In genomic region chr11:34184266-34184665, GRCm38 (mm10) we compare ENCODE assay signal across 23 mouse cellular contexts. TPM values are rescaled to one million over a fixed set of nuclear protein-coding genes. Genes with fewer than 3 reads are reported as not detected.
DNase-seq lines count a peak whose midpoint lies in the region; TF ChIP-seq lines count a peak whose summit lies in the region.
"Had no signal": no experiment of that assay in that cellular context is flagged by ENCODE, and none has a peak within 500 bp of the region (broad histone marks: within the 10 kb centered on the region; RNA-seq: fewer than 3 reads in every experiment).

No protein-coding gene starts in this region.

- intact Hi-C loops in gastrocnemius, adult 2 months (cut with DNase I), result no loop called here

- H3K4me3 ChIP-seq in gastrocnemius, adult 2 months, result no peak overlapping the region
- H3K4me3 ChIP-seq: hindbrain, embryonic 15.5 days; limb, embryonic 13.5 days; stomach, embryonic 15.5 days had no signal

- H3K27ac ChIP-seq in gastrocnemius, adult 2 months, result peak overlapping the region; percentile 40; the same call in 1 of the 2 replicates
- H3K27ac ChIP-seq: hindbrain, embryonic 15.5 days; limb, embryonic 13.5 days; stomach, embryonic 15.5 days had no signal

- no peak for DNase-seq in gastrocnemius, adult 2 months
- no peak for DNase-seq in gastrocnemius, postnatal 4 days (ENCODE audit: low spot score in 2 of 2)
- DNase-seq in kidney, adult 8-10 months, result peak; percentile 7 to 45
- no peak for DNase-seq in kidney, adult 18-20 months
- DNase-seq in gonadal fat pad, adult 2 months (ENCODE audit: low read depth), result peak; percentile 64
- DNase-seq in kidney, postnatal 25 days, result peak; percentile 24 to 72
- DNase-seq in left cerebral cortex, adult 11 months (ENCODE audit: low spot score), result no peak
- DNase-seq in thymus, postnatal 25 days, result no peak
- DNase-seq: B cell, adult 2 months; cerebellum, postnatal 25 days; gastrocnemius, postnatal 36 days; layer of hippocampus, adult 9-11 months; thymus, adult 2 months had no signal

- no peak for TF ChIP-seq CTCF in gastrocnemius, adult 2 months (IDR thresholded peaks at IDR 0.05)

RNA-seq across cellular contexts. Expression of gene Foxi1, which starts 23.6 kb away (rescaled TPM):
- total RNA-seq in gastrocnemius, adult 2 months (2021), result not detected
- not detected for total RNA-seq in gastrocnemius, postnatal 4 days (2021)
- polyA plus RNA-seq in gonadal fat pad, adult 2 months (2012; rRNA removed), result 22.2 and 29.9 TPM in 2 replicates
- total RNA-seq: gastrocnemius, postnatal 36 days; heart, postnatal 36 days; left cerebral cortex, postnatal 10 days had no signal
- polyA plus RNA-seq: forebrain, embryonic 14.5 days; hindbrain, embryonic 15.5 days; intestine, embryonic 16.5 days; limb, embryonic 13.5 days; liver, embryonic 16.5 days; midbrain, postnatal 0 days; spleen, adult 2 months; stomach, embryonic 15.5 days had no signal

Comparison
In these comparisons a context has a peak if more than half of its experiments do, and no peak if none do; other contexts are left out.
1. DNase-seq: peak in kidney, adult 8-10 months (2 of 2), gonadal fat pad, adult 2 months (single experiment) and kidney, postnatal 25 days (2 of 2); none in gastrocnemius, adult 2 months (single experiment), gastrocnemius, postnatal 4 days (0 of 2), kidney, adult 18-20 months (single experiment), left cerebral cortex, adult 11 months (single experiment) and thymus, postnatal 25 days (single experiment).